Mouse (Mus musculus) hindbrain, embryonic 14.5 days (tissue): Measurements from ENCODE around the gene Dcaf8. TPM values are rescaled to one million over a fixed set of nuclear protein-coding genes. Genes with fewer than 3 reads are reported as not detected.

Source experiments
- ATAC-seq: fragments of 200-750 bp; cut with Nextera tagmentation; 2 replicates; pipeline ENCODE4 v1.8.0; 2017; ENCODE audit warnings: moderate number of reproducible peaks, mild to moderate bottlenecking, moderate TSS enrichment, moderate library complexity; ENCODE audit not compliant: low FRiP score
- DNase-seq: peaks from one replicate; pipeline ENCODE4 v3.0.0-alpha.2; 2015; ENCODE audit warnings: low spot score
- H3K27ac ChIP-seq: fragments of 300-500 bp; sonication (generic); 2 replicates; pipeline ENCODE4 v1.5.1; 2014; ENCODE audit warnings: mild to moderate bottlenecking, moderate library complexity
- H3K27me3 ChIP-seq: fragments of 300-500 bp; sonication (generic); 2 replicates; pipeline ENCODE4 v1.6.1; 2014; ENCODE audit warnings: mild to moderate bottlenecking, low read length, mixed read lengths; ENCODE audit not compliant: control insufficient read depth, insufficient read depth
- H3K36me3 ChIP-seq: fragments of 300-500 bp; sonication (generic); replicated peaks from 2 replicates; pipeline ENCODE4 v1.6.1; 2014; ENCODE audit not compliant: control insufficient read depth, insufficient read depth
- H3K4me1 ChIP-seq: fragments of 300-500 bp; sonication (generic); replicated peaks from 2 replicates; pipeline ENCODE4 v1.6.1; 2014; ENCODE audit warnings: antibody characterized with exemption, low read length, mixed read lengths; ENCODE audit not compliant: control insufficient read depth, insufficient read depth
- H3K4me2 ChIP-seq: fragments of 300-500 bp; sonication (generic); replicated peaks from 2 replicates; pipeline ENCODE4 v1.6.1; 2014; ENCODE audit warnings: mild to moderate bottlenecking, moderate library complexity
- H3K4me3 ChIP-seq: fragments of 300-500 bp; sonication (generic); replicated peaks from 2 replicates; pipeline ENCODE4 v1.5.1; 2014; ENCODE audit warnings: mild to moderate bottlenecking, low read length
- H3K9ac ChIP-seq: fragments of 300-500 bp; sonication (generic); 2 replicates; pipeline ENCODE4 v1.6.1; 2014
- H3K9me3 ChIP-seq: fragments of 300-500 bp; sonication (generic); 2 replicates; pipeline ENCODE4 v1.6.1; 2016; ENCODE audit warnings: low read length; ENCODE audit not compliant: control insufficient read depth
- WGBS: fragments of 180-500 bp; shearing (Covaris S2); extraction: QIAGEN DNeasy Blood & Tissue Kit; methylation state at CpG from one replicate; pipeline ENCODE4 v1.1.7; 2014; 5-methylcytosine and 5-hydroxymethylcytosine counted together
- polyA plus RNA-seq: library from polyadenylated mRNA; unstranded; fragments of >200 nt; fragmentation: Nextera tagmentation; extraction: Ambion mirVana; gene quantifications from 2 replicates; pipeline ENCODE4 v1.2.1, GENCODE M21; 2014

The Dcaf8 gene
- polyA plus RNA-seq, 1 experiment from 2014 or later = 70.1 TPM

GRCm38 (mm10) chr1:172204814-172205740 is 57.2 kb downstream of the Dcaf8 start:
- 12% methylated on average over 15 of the region's 15 CpGs for WGBS
- Histone ChIP-seq H3K9ac (peak overlapping the region; percentile 98), H3K9me3 (no peaks in the 10 kb centered on the region), H3K4me1 (peaks cover 68% of the 10 kb centered on the region), H3K27me3 (no peaks in the 10 kb centered on the region), H3K4me2 (peak overlapping the region; percentile 94), H3K36me3 (peaks cover 6% of the 10 kb centered on the region), H3K4me3 (peak overlapping the region; percentile 88), H3K27ac (peak overlapping the region; percentile 97)
- DNase-seq (no peak), ATAC-seq (no peak)

GRCm38 (mm10) chr1:172205741-172206087 is 57.8 kb downstream of the Dcaf8 start:
- Histone ChIP-seq H3K4me1 (peaks cover 62% of the 10 kb centered on the region), H3K4me3 (peak overlapping the region; percentile 88), H3K9me3 (no peaks in the 10 kb centered on the region), H3K27me3 (no peaks in the 10 kb centered on the region), H3K4me2 (peak overlapping the region; percentile 94), H3K27ac (peak overlapping the region; percentile 97), H3K36me3 (no peaks in the 10 kb centered on the region), H3K9ac (peak overlapping the region; percentile 98)
- WGBS = 1% methylated on average over 3 of the region's 3 CpGs
- ATAC-seq (no peak), DNase-seq (no peak)

GRCm38 (mm10) chr1:172206141-172206917 is 58.4 kb downstream of the Dcaf8 start, which contains the start of gene Pea15a:
Gene Pea15a, minus strand, starts transcription at chr1:172206804.
- peak within 1 kb of the TSS; percentile 88 for H3K4me3 ChIP-seq
- WGBS = under 1% methylated on average over 36 of the region's 40 CpGs
- H3K4me2 ChIP-seq = peak within 1 kb of the TSS; percentile 94
- no peaks in the 10 kb centered on the region for H3K36me3 ChIP-seq
- DNase-seq = peak; percentile 82
- peak within 1 kb of the TSS; percentile 97 for H3K27ac ChIP-seq
- H3K9me3 ChIP-seq = no peaks in the 10 kb centered on the region
- no peaks in the 10 kb centered on the region for H3K27me3 ChIP-seq
- H3K4me1 ChIP-seq = peaks cover 56% of the 10 kb centered on the region
- peak within 1 kb of the TSS; percentile 98 for H3K9ac ChIP-seq
- peak; percentile 79 for ATAC-seq

GRCm38 (mm10) chr1:172207111-172207584 is 59.3 kb downstream of the Dcaf8 start:
- WGBS = 10% methylated on average over 7 of the region's 7 CpGs
- Histone ChIP-seq H3K4me3 (peak overlapping the region; percentile 88), H3K9ac (peak overlapping the region; percentile 98), H3K36me3 (no peaks in the 10 kb centered on the region), H3K4me2 (peak overlapping the region; percentile 94), H3K4me1 (peaks cover 47% of the 10 kb centered on the region), H3K27me3 (no peaks in the 10 kb centered on the region), H3K27ac (peak overlapping the region; percentile 97), H3K9me3 (no peaks in the 10 kb centered on the region)
- DNase-seq (no peak), ATAC-seq (peak; percentile 3; the same call in 1 of the 2 replicates)

- WGBS = 48% methylated on average over 5 of the region's 5 CpGs
- H3K27ac ChIP-seq = 0 out of 2 replicates have a peak overlapping the region, but pooled peaks have one; percentile 5
- no peak overlapping the region for H3K9ac ChIP-seq
Observed at GRCm38 (mm10) chr1:172212776-172213175, 64.9 kb downstream of the Dcaf8 start.

DNA sequence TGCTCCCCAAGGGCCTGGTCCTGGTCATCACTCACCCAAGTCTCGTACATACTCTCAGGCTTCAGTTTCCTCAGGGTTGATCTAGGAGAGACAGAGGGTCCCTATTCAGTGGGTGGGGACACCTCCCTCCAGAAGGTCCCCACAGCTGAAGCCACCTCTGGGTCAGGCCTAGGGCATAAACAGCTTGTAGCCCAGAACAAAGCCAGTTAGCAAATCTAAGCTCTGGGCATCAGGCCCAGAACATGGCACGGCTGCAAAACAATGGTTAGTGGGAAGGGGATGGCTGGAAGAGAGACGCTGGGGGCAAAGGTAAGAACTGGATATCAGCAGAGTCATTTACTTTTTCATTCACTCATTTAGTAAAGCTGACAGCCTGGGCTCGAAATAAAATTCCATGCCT is 65.9 kb downstream of the Dcaf8 start:
- H3K9ac ChIP-seq = no peak overlapping the region
- H3K4me2 ChIP-seq = no peak overlapping the region
- DNase-seq (no peak), ATAC-seq (peak; percentile 34)
- H3K9me3 ChIP-seq = no peaks in the 10 kb centered on the region
- no peaks in the 10 kb centered on the region for H3K27me3 ChIP-seq
- 41% methylated on average over 4 of the region's 4 CpGs for WGBS
- H3K4me1 ChIP-seq = peaks cover 5% of the 10 kb centered on the region
- no peak overlapping the region for H3K4me3 ChIP-seq
- H3K27ac ChIP-seq = peak overlapping the region; percentile 14; the same call in 1 of the 2 replicates
- H3K36me3 ChIP-seq = no peaks in the 10 kb centered on the region

More at GRCm38 (mm10) chr1:172212776-172213175, 64.9 kb downstream of the Dcaf8 start:
- no peaks in the 10 kb centered on the region for H3K27me3 ChIP-seq
- H3K4me3 ChIP-seq = no peak overlapping the region
- H3K9me3 ChIP-seq = no peaks in the 10 kb centered on the region
- no peak for DNase-seq
- no peaks in the 10 kb centered on the region for H3K36me3 ChIP-seq
- ATAC-seq = no peak
- peaks cover 4% of the 10 kb centered on the region; the same call in 1 of the 2 replicates for H3K4me1 ChIP-seq
- H3K4me2 ChIP-seq = no peak overlapping the region

- ATAC-seq (no peak), DNase-seq (no peak)
- Histone ChIP-seq H3K9me3 (no peaks in the 10 kb centered on the region), H3K4me3 (no peak overlapping the region), H3K27me3 (no peaks in the 10 kb centered on the region), H3K4me1 (peaks cover 9% of the 10 kb centered on the region), H3K27ac (no peak overlapping the region), H3K9ac (no peak overlapping the region), H3K36me3 (no peaks in the 10 kb centered on the region), H3K4me2 (no peak overlapping the region)
- 60% methylated on average over 3 of the region's 3 CpGs for WGBS
Observed at GRCm38 (mm10) chr1:172214748-172215147, 66.9 kb downstream of the Dcaf8 start.

DNA sequence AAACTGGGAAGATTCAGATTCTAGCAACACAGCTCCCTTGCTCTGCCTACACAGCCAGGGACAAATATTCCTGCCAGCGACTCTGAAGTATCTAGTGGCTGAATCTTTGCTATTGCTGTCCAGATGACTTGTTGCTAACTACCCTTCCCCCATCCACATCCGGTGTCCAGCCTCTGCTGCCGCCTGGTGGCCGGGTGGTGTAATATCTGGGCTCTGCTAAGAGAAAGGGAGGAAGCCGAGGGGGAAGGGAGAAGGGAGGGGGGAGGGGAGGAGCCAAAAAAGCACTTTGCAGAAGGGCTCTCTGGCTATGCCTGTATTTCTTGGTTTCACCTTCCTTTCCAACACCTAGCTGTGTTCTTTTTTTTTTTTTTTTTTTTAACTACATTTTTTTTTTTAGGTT is 69.3 kb downstream of the Dcaf8 start:
- DNase-seq (peak; percentile 88), ATAC-seq (peak; percentile 31; the same call in 1 of the 2 replicates)
- WGBS = 0% methylated on average over 5 of the region's 5 CpGs
- no peaks in the 10 kb centered on the region for H3K27me3 ChIP-seq
- H3K4me1 ChIP-seq = peaks cover 27% of the 10 kb centered on the region
- no peaks in the 10 kb centered on the region for H3K9me3 ChIP-seq
- no peak overlapping the region for H3K27ac ChIP-seq
- no peaks in the 10 kb centered on the region for H3K36me3 ChIP-seq
- H3K9ac ChIP-seq = no peak overlapping the region
- no peak overlapping the region for H3K4me3 ChIP-seq
- H3K4me2 ChIP-seq = 0 out of 2 replicates have a peak overlapping the region, but pooled peaks have one; percentile 11
